Comparison of ENCODE assay signal across 8 mouse cellular contexts in the genomic region with DNA sequence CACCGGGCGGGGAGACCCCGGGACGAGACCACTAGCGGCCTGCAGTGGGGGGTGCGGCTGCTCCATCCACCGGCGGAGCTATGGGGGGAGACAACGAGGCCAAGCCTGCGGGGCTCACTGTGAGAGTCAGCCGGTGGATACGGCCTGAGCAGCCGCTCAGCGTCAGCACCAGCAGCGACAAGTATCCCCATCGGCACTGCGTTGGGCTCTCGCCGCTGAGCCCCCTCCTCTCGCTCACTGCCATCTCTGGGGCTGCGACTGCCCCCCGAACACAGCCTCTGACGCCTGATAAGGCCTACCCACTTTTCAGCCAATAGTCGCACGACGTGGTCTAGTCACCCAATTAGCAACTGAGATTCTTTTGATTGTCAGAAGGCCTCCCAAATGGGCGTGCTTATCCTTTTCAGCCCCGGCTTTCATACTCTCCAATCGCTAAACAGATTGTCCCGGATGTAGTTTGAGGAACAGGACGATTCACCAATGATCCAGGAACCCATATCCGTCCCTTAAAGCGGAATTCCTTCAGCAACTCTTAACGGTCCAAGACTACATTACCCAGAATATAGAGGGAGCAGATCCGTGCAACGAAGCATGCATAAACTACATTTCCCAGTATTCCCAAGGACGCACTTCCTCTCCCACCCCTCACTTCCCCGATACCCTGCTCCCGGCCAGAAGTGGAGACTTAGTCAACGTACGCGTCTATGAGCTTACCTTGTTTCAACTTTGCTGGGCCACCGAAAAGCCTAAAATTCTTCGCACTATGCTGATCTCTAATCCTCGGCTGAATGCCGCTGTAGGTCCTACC. TPM values are rescaled to one million over a fixed set of nuclear protein-coding genes. Genes with fewer than 3 reads are reported as not detected.
DNase-seq lines count a peak whose midpoint lies in the region; ATAC-seq lines count a peak whose summit lies in the region.

No protein-coding gene starts in this region.

- intact Hi-C loops in heart, postnatal 14 days (cut with DNase I) = loop anchor here (5.0 to 10.0 kb wide), 2 partner anchors 235 to 253 kb away; a partner anchor contains a TSS

- under 1% methylated on average over 46 of the region's 46 CpGs for whole genome bisulfite sequencing in forebrain, embryonic 14.5 days
- under 1% methylated on average over 46 of the region's 46 CpGs for WGBS in neural tube, embryonic 15.5 days

- H3K9ac ChIP-seq in forebrain, embryonic 14.5 days (ENCODE audit: low read length) = peak overlapping the region; percentile 83
- H3K9ac ChIP-seq in neural tube, embryonic 15.5 days (replicated peaks) = peak overlapping the region; percentile 77

- H3K36me3 ChIP-seq in forebrain, embryonic 14.5 days (ENCODE audit: control insufficient read depth, insufficient read depth, low read length) = peaks cover 13% of the 10 kb centered on the region; the same call in 1 of the 2 replicates
- H3K36me3 ChIP-seq in neural tube, embryonic 15.5 days = peaks cover 4% of the 10 kb centered on the region

- H3K27me3 ChIP-seq in forebrain, embryonic 14.5 days (replicated peaks; ENCODE audit: control insufficient read depth, insufficient read depth, low read length) = no peaks in the 10 kb centered on the region
- H3K27me3 ChIP-seq in neural tube, embryonic 15.5 days (replicated peaks) = no peaks in the 10 kb centered on the region

- no peaks in the 10 kb centered on the region for H3K9me3 ChIP-seq in forebrain, embryonic 14.5 days (replicated peaks; ENCODE audit: control insufficient read depth, low read length)
- no peaks in the 10 kb centered on the region for H3K9me3 ChIP-seq in neural tube, embryonic 15.5 days (replicated peaks)

- peak overlapping the region; percentile 97 for H3K27ac ChIP-seq in forebrain, embryonic 14.5 days (ENCODE audit: low read depth, low read length)
- peak overlapping the region; percentile 99 for H3K27ac ChIP-seq in neural tube, embryonic 15.5 days (replicated peaks)

- peak; percentile 94 for ATAC-seq in forebrain, embryonic 14.5 days
- peak; percentile 93 for ATAC-seq in neural tube, embryonic 15.5 days (ENCODE audit: low FRiP score)

- DNase-seq in ES-CJ7 (ENCODE audit: low read depth, low spot score) = peak; percentile 100
- DNase-seq in cerebellum, adult 11 months = peak; percentile 91
- peak; percentile 100 for DNase-seq in forebrain, embryonic 14.5 days (ENCODE audit: low spot score)
- peak; percentile 86 to 88 for DNase-seq in heart, postnatal 14 days
- peak; percentile 97 for DNase-seq in layer of hippocampus, adult 11-12 months (ENCODE audit: low spot score)
- DNase-seq in lung, adult 18-20 months = peak; percentile 96 to 97
- peak; percentile 95 for DNase-seq in testis, postnatal 14 days (ENCODE audit: low spot score)

- peak overlapping the region; percentile 56 for H3K4me3 ChIP-seq in forebrain, embryonic 14.5 days (ENCODE audit: low read depth, low read length)
- H3K4me3 ChIP-seq in neural tube, embryonic 15.5 days (replicated peaks) = peak overlapping the region; percentile 74

- H3K4me1 ChIP-seq in forebrain, embryonic 14.5 days (ENCODE audit: control insufficient read depth, insufficient read depth, low read length) = peaks cover 26% of the 10 kb centered on the region
- peaks cover 43% of the 10 kb centered on the region for H3K4me1 ChIP-seq in neural tube, embryonic 15.5 days

- H3K4me2 ChIP-seq in forebrain, embryonic 14.5 days (ENCODE audit: low read length) = peak overlapping the region; percentile 89
- peak overlapping the region; percentile 97 for H3K4me2 ChIP-seq in neural tube, embryonic 15.5 days

RNA-seq across cellular contexts. Expression of a gene that starts 0.6 kb away (rescaled TPM):
- 19.3 and 19.6 TPM in 2 replicates for polyA plus RNA-seq in forebrain, embryonic 14.5 days (2014; fragmentation: Nextera tagmentation; extraction: Ambion mirVana)
- total RNA-seq in heart, postnatal 14 days (2021) = 10 to 100 TPM; 25.9 to 26.8 TPM
- polyA plus RNA-seq in neural tube, embryonic 15.5 days (2015; fragmentation: Nextera tagmentation; extraction: Ambion mirVana) = 23.3 and 27.6 TPM in 2 replicates

RNA-seq across cellular contexts. Expression of a gene that starts 1.7 kb away (rescaled TPM):
- 10.4 and 11.8 TPM in 2 replicates for polyA plus RNA-seq in forebrain, embryonic 14.5 days (2014; fragmentation: Nextera tagmentation; extraction: Ambion mirVana)
- 10 to 100 TPM; 72.3 to 77.5 TPM for total RNA-seq in heart, postnatal 14 days (2021)
- polyA plus RNA-seq in neural tube, embryonic 15.5 days (2015; fragmentation: Nextera tagmentation; extraction: Ambion mirVana) = 9.3 and 15.9 TPM in 2 replicates

RNA-seq across cellular contexts. Expression of a gene that starts 19.7 kb away (rescaled TPM):
- polyA plus RNA-seq in forebrain, embryonic 14.5 days (2014; fragmentation: Nextera tagmentation; extraction: Ambion mirVana) = 0.71 and 0.90 TPM in 2 replicates
- total RNA-seq in heart, postnatal 14 days (2021) = 10 to 100 TPM; 47.9 to 65.0 TPM
- 3.7 and 4.0 TPM in 2 replicates for polyA plus RNA-seq in neural tube, embryonic 15.5 days (2015; fragmentation: Nextera tagmentation; extraction: Ambion mirVana)

RNA-seq across cellular contexts. Expression of a gene that starts 31.3 kb away (rescaled TPM):
- 0.95 and 1.2 TPM in 2 replicates for polyA plus RNA-seq in forebrain, embryonic 14.5 days (2014; fragmentation: Nextera tagmentation; extraction: Ambion mirVana)
- 1 to 10 TPM; 2.2 to 5.5 TPM for total RNA-seq in heart, postnatal 14 days (2021)
- polyA plus RNA-seq in neural tube, embryonic 15.5 days (2015; fragmentation: Nextera tagmentation; extraction: Ambion mirVana) = 1.6 and 10.9 TPM in 2 replicates

RNA-seq across cellular contexts. Expression of a gene that starts 53.6 kb away (rescaled TPM):
- not detected in 2 replicates for polyA plus RNA-seq in forebrain, embryonic 14.5 days (2014; fragmentation: Nextera tagmentation; extraction: Ambion mirVana)
- total RNA-seq in heart, postnatal 14 days (2021) = under 1 TPM in 1 of 2 experiments, not detected in 1; 0.22 TPM
- 0.37 TPM in 1 of 2 replicates, not detected in the other for polyA plus RNA-seq in neural tube, embryonic 15.5 days (2015; fragmentation: Nextera tagmentation; extraction: Ambion mirVana)

Comparison
In these comparisons a context has a peak if more than half of its experiments do, and no peak if none do; other contexts are left out.
1. Peak in every context shown above with its lines: DNase-seq, ATAC-seq, H3K4me3 ChIP-seq and H3K27ac ChIP-seq.